Mouse (Mus musculus): ENCODE measurements around the gene Adamtsl1. TPM values are rescaled to one million over a fixed set of nuclear protein-coding genes. Genes with fewer than 3 reads are reported as not detected.

Adamtsl1 gene
- 10 to 100 TPM in 1 of 2 experiments, 1 to 10 TPM in 1; 7.1 to 10.3 TPM for total RNA-seq (2021)

GRCm38 (mm10) chr4:85513792-85514191, at the start of gene Adamtsl1:
TSS of gene Adamtsl1 (plus strand) at chr4:85514172.
- DNase-seq (ENCODE audit: extremely low spot score in 1 of 2, low spot score in 1 of 2) = no peak

GRCm38 (mm10) chr4:85483586-85483985, 30.4 kb upstream of the Adamtsl1 start:
- no peak for DNase-seq (ENCODE audit: extremely low spot score in 1 of 2, low spot score in 1 of 2)

- peak in 1 of 2 experiments; percentile 12 for DNase-seq (ENCODE audit: extremely low spot score in 1 of 2, low spot score in 1 of 2)
Observed at GRCm38 (mm10) chr4:85486316-85486946, 27.5 kb upstream of the Adamtsl1 start.

GRCm38 (mm10) chr4:85505718-85506117, 8.3 kb upstream of the Adamtsl1 start:
- no peak for DNase-seq (ENCODE audit: extremely low spot score in 1 of 2, low spot score in 1 of 2)

GRCm38 (mm10) chr4:85506976-85507375, 7.0 kb upstream of the Adamtsl1 start:
- no peak for DNase-seq (ENCODE audit: extremely low spot score in 1 of 2, low spot score in 1 of 2)

- no peak for DNase-seq (ENCODE audit: extremely low spot score in 1 of 2, low spot score in 1 of 2)
Observed at GRCm38 (mm10) chr4:85507491-85507890, 6.5 kb upstream of the Adamtsl1 start.

GRCm38 (mm10) chr4:85513288-85513687, 684 bp upstream of the Adamtsl1 start:
- no peak for DNase-seq (ENCODE audit: extremely low spot score in 1 of 2, low spot score in 1 of 2)

GRCm38 (mm10) chr4:85514205-85514681, 271 bp downstream of the Adamtsl1 start:
- peak; percentile 13 to 19 for DNase-seq (ENCODE audit: extremely low spot score in 1 of 2, low spot score in 1 of 2)

- DNase-seq (ENCODE audit: extremely low spot score in 1 of 2, low spot score in 1 of 2) = no peak
Observed at GRCm38 (mm10) chr4:85526966-85527566, 13.1 kb downstream of the Adamtsl1 start.

- DNase-seq (ENCODE audit: extremely low spot score in 1 of 2, low spot score in 1 of 2) = no peak
Observed at GRCm38 (mm10) chr4:85529852-85530251, 15.9 kb downstream of the Adamtsl1 start.

- no peak for DNase-seq (ENCODE audit: extremely low spot score in 1 of 2, low spot score in 1 of 2)
Observed at GRCm38 (mm10) chr4:85539677-85540076, 25.7 kb downstream of the Adamtsl1 start.

- DNase-seq (ENCODE audit: extremely low spot score in 1 of 2, low spot score in 1 of 2) = no peak
Observed at GRCm38 (mm10) chr4:85543221-85543620, 29.2 kb downstream of the Adamtsl1 start.

- no peak for DNase-seq (ENCODE audit: extremely low spot score in 1 of 2, low spot score in 1 of 2)
Observed at GRCm38 (mm10) chr4:85554696-85555095, 40.7 kb downstream of the Adamtsl1 start.

- DNase-seq (ENCODE audit: extremely low spot score in 1 of 2, low spot score in 1 of 2) = no peak
Observed at GRCm38 (mm10) chr4:85559753-85560152, 45.8 kb downstream of the Adamtsl1 start.

- DNase-seq (ENCODE audit: extremely low spot score in 1 of 2, low spot score in 1 of 2) = no peak
Observed at GRCm38 (mm10) chr4:85585426-85585825, 71.5 kb downstream of the Adamtsl1 start.

- no peak for DNase-seq (ENCODE audit: extremely low spot score in 1 of 2, low spot score in 1 of 2)
Observed at GRCm38 (mm10) chr4:85588928-85589327, 75.0 kb downstream of the Adamtsl1 start.

- DNase-seq (ENCODE audit: extremely low spot score in 1 of 2, low spot score in 1 of 2) = no peak
Observed at GRCm38 (mm10) chr4:85591037-85591436, 77.1 kb downstream of the Adamtsl1 start.

GRCm38 (mm10) chr4:85594159-85594558, 80.2 kb downstream of the Adamtsl1 start:
- DNase-seq (ENCODE audit: extremely low spot score in 1 of 2, low spot score in 1 of 2) = no peak

- no peak for DNase-seq (ENCODE audit: extremely low spot score in 1 of 2, low spot score in 1 of 2)
Observed at GRCm38 (mm10) chr4:85613331-85613730, 99.4 kb downstream of the Adamtsl1 start.

- DNase-seq (ENCODE audit: extremely low spot score in 1 of 2, low spot score in 1 of 2) = no peak
Observed at GRCm38 (mm10) chr4:85618746-85619145, 104.8 kb downstream of the Adamtsl1 start.

GRCm38 (mm10) chr4:85619261-85619660, 105.3 kb downstream of the Adamtsl1 start:
- no peak for DNase-seq (ENCODE audit: extremely low spot score in 1 of 2, low spot score in 1 of 2)

GRCm38 (mm10) chr4:85629381-85629780, 115.4 kb downstream of the Adamtsl1 start:
- DNase-seq (ENCODE audit: extremely low spot score in 1 of 2, low spot score in 1 of 2) = no peak

Measured in layer of hippocampus, postnatal 25 days (tissue).